Mouse (Mus musculus): ENCODE data around the gene Lcn4.

GRCm38 (mm10) chr2:26622984-26623383, 48.1 kb downstream of the Lcn4 start:
- no peak for TF ChIP-seq POLR2A (IDR thresholded peaks at IDR 0.05; ENCODE audit: borderline replicate concordance, extremely low read depth, insufficient read depth, insufficient read length, poor library complexity, severe bottlenecking)
- TF ChIP-seq CTCF (IDR thresholded peaks at IDR 0.05; ENCODE audit: borderline replicate concordance, extremely low read depth, insufficient read depth, insufficient read length) = no peak
